Mouse (Mus musculus): ENCODE measurements around the gene Spata48. TPM values are rescaled to one million over a fixed set of nuclear protein-coding genes. Genes with fewer than 3 reads are reported as not detected.

The Spata48 gene
- polyA plus RNA-seq, 1 experiment from 2014 or later = 0.30 TPM

DNA sequence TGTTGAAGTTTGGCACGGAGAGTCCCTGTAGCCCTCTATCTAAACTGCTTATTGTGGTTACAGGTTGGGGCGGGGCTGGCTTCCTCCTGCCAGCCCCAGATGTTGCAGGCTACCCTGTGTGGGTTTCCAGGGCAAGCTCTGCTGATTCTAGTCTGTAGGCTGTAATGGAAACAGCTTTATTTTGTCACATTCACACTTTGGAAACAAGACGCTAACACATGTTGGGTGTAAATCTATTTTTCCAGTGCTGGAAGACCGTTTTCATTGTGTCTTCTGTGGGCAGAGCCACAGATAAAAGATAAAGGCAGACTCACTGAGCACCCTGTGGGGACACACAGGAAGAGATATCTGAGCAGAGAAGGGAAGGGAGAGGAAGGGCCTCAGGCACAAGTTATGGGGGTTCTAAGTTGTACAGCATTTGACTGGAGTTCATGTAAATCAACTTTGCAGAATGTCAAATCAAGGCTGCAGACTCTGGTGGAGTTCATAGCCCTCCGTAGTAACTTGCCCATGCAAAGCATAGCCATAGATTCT is 60.1 kb downstream of the Spata48 start:
- WGBS = 67% methylated on average over 5 of the region's 5 CpGs
- no peak overlapping the region for H3K27ac ChIP-seq (ENCODE audit: low read length)
- H3K4me1 ChIP-seq (ENCODE audit: control insufficient read depth, insufficient read depth, low read length) = no peaks in the 10 kb centered on the region

GRCm38 (mm10) chr11:11528760-11529159 is 66.9 kb downstream of the Spata48 start:
- Histone ChIP-seq H3K4me1 (ENCODE audit: control insufficient read depth, insufficient read depth, low read length) (no peaks in the 10 kb centered on the region), H3K4me2 (ENCODE audit: low read depth, low read length) (no peak overlapping the region), H3K27ac (ENCODE audit: low read length) (no peak overlapping the region), H3K9ac (ENCODE audit: low read length) (no peak overlapping the region), H3K9me3 (replicated peaks; ENCODE audit: control insufficient read depth, low read length) (no peaks in the 10 kb centered on the region), H3K36me3 (ENCODE audit: control insufficient read depth, insufficient read depth, low read length) (no peaks in the 10 kb centered on the region), H3K27me3 (ENCODE audit: control insufficient read depth, insufficient read depth, low read length) (no peaks in the 10 kb centered on the region), H3K4me3 (replicated peaks; ENCODE audit: low read length) (no peak overlapping the region)
- no peak for ATAC-seq (ENCODE audit: insufficient read depth, low FRiP score)
- 74% methylated on average over 11 of the region's 11 CpGs for WGBS

More for the DNA sequence above, 60.1 kb downstream of the Spata48 start:
- Histone ChIP-seq H3K27me3 (ENCODE audit: control insufficient read depth, insufficient read depth, low read length) (no peaks in the 10 kb centered on the region), H3K4me2 (ENCODE audit: low read depth, low read length) (no peak overlapping the region), H3K9me3 (replicated peaks; ENCODE audit: control insufficient read depth, low read length) (no peaks in the 10 kb centered on the region), H3K36me3 (ENCODE audit: control insufficient read depth, insufficient read depth, low read length) (no peaks in the 10 kb centered on the region), H3K9ac (ENCODE audit: low read length) (no peak overlapping the region), H3K4me3 (replicated peaks; ENCODE audit: low read length) (no peak overlapping the region)
- no peak for ATAC-seq (ENCODE audit: insufficient read depth, low FRiP score)

- no peak for ATAC-seq (ENCODE audit: insufficient read depth, low FRiP score)
These were observed 67.3 kb downstream of the Spata48 start for GRCm38 (mm10) chr11:11529165-11529564.

GRCm38 (mm10) chr11:11530126-11530525 is 68.2 kb downstream of the Spata48 start:
- no peak overlapping the region for H3K4me2 ChIP-seq (ENCODE audit: low read depth, low read length)
- no peak overlapping the region for H3K27ac ChIP-seq (ENCODE audit: low read length)
- no peaks in the 10 kb centered on the region for H3K4me1 ChIP-seq (ENCODE audit: control insufficient read depth, insufficient read depth, low read length)
- 61% methylated on average over 2 of the region's 2 CpGs for WGBS
- H3K36me3 ChIP-seq (ENCODE audit: control insufficient read depth, insufficient read depth, low read length) = no peaks in the 10 kb centered on the region
- no peaks in the 10 kb centered on the region for H3K9me3 ChIP-seq (replicated peaks; ENCODE audit: control insufficient read depth, low read length)
- H3K4me3 ChIP-seq (replicated peaks; ENCODE audit: low read length) = no peak overlapping the region
- no peak for ATAC-seq (ENCODE audit: insufficient read depth, low FRiP score)
- H3K9ac ChIP-seq (ENCODE audit: low read length) = no peak overlapping the region
- H3K27me3 ChIP-seq (ENCODE audit: control insufficient read depth, insufficient read depth, low read length) = no peaks in the 10 kb centered on the region

More at GRCm38 (mm10) chr11:11529165-11529564, 67.3 kb downstream of the Spata48 start:
- H3K4me1 ChIP-seq (ENCODE audit: control insufficient read depth, insufficient read depth, low read length) = no peaks in the 10 kb centered on the region
- H3K4me2 ChIP-seq (ENCODE audit: low read depth, low read length) = no peak overlapping the region
- H3K27me3 ChIP-seq (ENCODE audit: control insufficient read depth, insufficient read depth, low read length) = no peaks in the 10 kb centered on the region
- H3K27ac ChIP-seq (ENCODE audit: low read length) = no peak overlapping the region
- 65% methylated on average over 6 of the region's 6 CpGs for WGBS
- no peaks in the 10 kb centered on the region for H3K9me3 ChIP-seq (replicated peaks; ENCODE audit: control insufficient read depth, low read length)
- no peak overlapping the region for H3K9ac ChIP-seq (ENCODE audit: low read length)
- no peaks in the 10 kb centered on the region for H3K36me3 ChIP-seq (ENCODE audit: control insufficient read depth, insufficient read depth, low read length)
- H3K4me3 ChIP-seq (replicated peaks; ENCODE audit: low read length) = no peak overlapping the region

GRCm38 (mm10) chr11:11536295-11536694 is 74.4 kb downstream of the Spata48 start:
- 70% methylated on average over 1 of the region's 1 CpGs for WGBS

GRCm38 (mm10) chr11:11545948-11546347 is 84.1 kb downstream of the Spata48 start:
- Histone ChIP-seq H3K4me1 (ENCODE audit: control insufficient read depth, insufficient read depth, low read length) (no peaks in the 10 kb centered on the region), H3K9me3 (replicated peaks; ENCODE audit: control insufficient read depth, low read length) (no peaks in the 10 kb centered on the region), H3K36me3 (ENCODE audit: control insufficient read depth, insufficient read depth, low read length) (no peaks in the 10 kb centered on the region), H3K27me3 (ENCODE audit: control insufficient read depth, insufficient read depth, low read length) (no peaks in the 10 kb centered on the region), H3K4me3 (replicated peaks; ENCODE audit: low read length) (no peak overlapping the region), H3K27ac (ENCODE audit: low read length) (no peak overlapping the region), H3K9ac (ENCODE audit: low read length) (no peak overlapping the region), H3K4me2 (ENCODE audit: low read depth, low read length) (no peak overlapping the region)
- no peak for ATAC-seq (ENCODE audit: insufficient read depth, low FRiP score)
- 90% methylated on average over 3 of the region's 3 CpGs for WGBS

More at GRCm38 (mm10) chr11:11536295-11536694, 74.4 kb downstream of the Spata48 start:
- no peaks in the 10 kb centered on the region for H3K36me3 ChIP-seq (ENCODE audit: control insufficient read depth, insufficient read depth, low read length)
- H3K4me2 ChIP-seq (ENCODE audit: low read depth, low read length) = no peak overlapping the region
- H3K9ac ChIP-seq (ENCODE audit: low read length) = no peak overlapping the region
- no peak for ATAC-seq (ENCODE audit: insufficient read depth, low FRiP score)
- no peaks in the 10 kb centered on the region for H3K4me1 ChIP-seq (ENCODE audit: control insufficient read depth, insufficient read depth, low read length)
- no peak overlapping the region for H3K4me3 ChIP-seq (replicated peaks; ENCODE audit: low read length)
- no peak overlapping the region for H3K27ac ChIP-seq (ENCODE audit: low read length)
- no peaks in the 10 kb centered on the region for H3K27me3 ChIP-seq (ENCODE audit: control insufficient read depth, insufficient read depth, low read length)
- H3K9me3 ChIP-seq (replicated peaks; ENCODE audit: control insufficient read depth, low read length) = no peaks in the 10 kb centered on the region

- Histone ChIP-seq H3K4me1 (ENCODE audit: control insufficient read depth, insufficient read depth, low read length) (no peaks in the 10 kb centered on the region), H3K27ac (ENCODE audit: low read length) (no peak overlapping the region), H3K4me3 (replicated peaks; ENCODE audit: low read length) (no peak overlapping the region), H3K9me3 (replicated peaks; ENCODE audit: control insufficient read depth, low read length) (no peaks in the 10 kb centered on the region), H3K4me2 (ENCODE audit: low read depth, low read length) (no peak overlapping the region), H3K27me3 (ENCODE audit: control insufficient read depth, insufficient read depth, low read length) (no peaks in the 10 kb centered on the region), H3K9ac (ENCODE audit: low read length) (no peak overlapping the region), H3K36me3 (ENCODE audit: control insufficient read depth, insufficient read depth, low read length) (no peaks in the 10 kb centered on the region)
- no peak for ATAC-seq (ENCODE audit: insufficient read depth, low FRiP score)
- 78% methylated on average over 7 of the region's 7 CpGs for WGBS
These were observed 85.1 kb downstream of the Spata48 start for GRCm38 (mm10) chr11:11546903-11547511.

DNA sequence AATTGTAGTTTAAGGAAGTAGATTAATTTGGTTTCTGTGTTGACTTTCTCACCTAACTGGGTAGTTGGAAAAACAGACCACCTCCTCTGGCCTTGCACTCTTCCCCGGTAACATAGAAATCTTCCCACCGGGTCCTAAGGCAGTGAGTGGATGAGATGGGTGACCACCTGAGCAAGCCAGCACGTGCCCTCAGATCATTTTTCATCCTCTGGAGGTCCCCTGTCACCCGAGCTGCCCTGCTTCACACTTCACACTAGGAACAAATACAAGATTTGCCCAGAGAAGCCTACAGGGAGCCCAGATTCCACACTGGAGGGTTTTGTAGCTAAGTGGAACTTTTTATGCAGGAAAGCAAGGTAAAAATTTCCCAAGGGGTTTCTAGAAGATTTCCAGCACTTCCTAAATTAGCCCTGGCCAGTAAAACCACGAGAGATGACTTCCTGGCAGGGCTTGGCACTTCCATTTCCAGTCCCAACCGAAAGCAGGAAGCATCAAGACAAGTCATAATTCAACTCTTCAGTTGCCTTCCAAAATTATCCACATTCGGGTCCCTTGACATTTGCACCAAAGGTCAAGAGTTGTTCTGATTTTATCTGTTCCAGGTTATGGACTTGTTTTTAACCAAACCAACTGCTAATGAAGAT is 85.8 kb downstream of the Spata48 start:
- no peaks in the 10 kb centered on the region for H3K4me1 ChIP-seq (ENCODE audit: control insufficient read depth, insufficient read depth, low read length)
- H3K4me2 ChIP-seq (ENCODE audit: low read depth, low read length) = no peak overlapping the region
- no peaks in the 10 kb centered on the region for H3K9me3 ChIP-seq (replicated peaks; ENCODE audit: control insufficient read depth, low read length)
- no peak for ATAC-seq (ENCODE audit: insufficient read depth, low FRiP score)
- no peaks in the 10 kb centered on the region for H3K36me3 ChIP-seq (ENCODE audit: control insufficient read depth, insufficient read depth, low read length)
- no peak overlapping the region for H3K4me3 ChIP-seq (replicated peaks; ENCODE audit: low read length)
- 60% methylated on average over 7 of the region's 7 CpGs for WGBS
- H3K27me3 ChIP-seq (ENCODE audit: control insufficient read depth, insufficient read depth, low read length) = no peaks in the 10 kb centered on the region
- no peak overlapping the region for H3K9ac ChIP-seq (ENCODE audit: low read length)
- no peak overlapping the region for H3K27ac ChIP-seq (ENCODE audit: low read length)

DNA sequence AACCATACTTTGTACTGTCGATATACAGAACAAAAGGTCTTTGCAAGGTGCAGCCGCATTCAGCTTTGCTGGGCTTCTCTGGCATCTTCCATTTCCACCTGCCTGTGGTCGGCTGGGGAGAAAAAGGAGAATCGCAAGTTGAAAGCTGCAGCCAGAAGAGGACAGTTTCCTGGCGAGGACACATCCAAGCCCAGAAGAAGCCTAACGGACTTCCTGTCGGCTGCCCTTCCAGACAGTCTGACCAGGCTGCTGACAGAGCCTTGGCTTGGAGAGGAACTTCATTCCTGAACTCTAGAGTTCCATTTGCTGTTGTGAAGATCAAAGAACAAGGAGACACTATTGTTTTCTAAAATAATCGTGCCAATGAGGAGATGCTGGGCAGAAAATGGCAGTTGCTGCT is 93.7 kb downstream of the Spata48 start:
- Histone ChIP-seq H3K9ac (ENCODE audit: low read length) (no peak overlapping the region), H3K27ac (ENCODE audit: low read length) (no peak overlapping the region), H3K4me1 (ENCODE audit: control insufficient read depth, insufficient read depth, low read length) (no peaks in the 10 kb centered on the region), H3K9me3 (replicated peaks; ENCODE audit: control insufficient read depth, low read length) (no peaks in the 10 kb centered on the region), H3K4me2 (ENCODE audit: low read depth, low read length) (no peak overlapping the region), H3K4me3 (replicated peaks; ENCODE audit: low read length) (no peak overlapping the region), H3K36me3 (ENCODE audit: control insufficient read depth, insufficient read depth, low read length) (no peaks in the 10 kb centered on the region), H3K27me3 (ENCODE audit: control insufficient read depth, insufficient read depth, low read length) (no peaks in the 10 kb centered on the region)
- 71% methylated on average over 8 of the region's 8 CpGs for WGBS
- ATAC-seq (ENCODE audit: insufficient read depth, low FRiP score) = no peak
